Mouse (Mus musculus): ENCODE results near the gene Tmem143. TPM values are rescaled to one million over a fixed set of nuclear protein-coding genes. Genes with fewer than 3 reads are reported as not detected.
A peak's percentile ranks its signal among the peaks of the same experiment; 100 is the strongest.
"Not testable (repeated sequence)": the region's sequence is repeated elsewhere in the genome, so short reads cannot be mapped to it uniquely, and the experiment has no call there.

The Tmem143 gene
- 10 to 100 TPM; 53.2 to 62.5 TPM for total RNA-seq (2021)
- long read RNA-seq, experiment 1, partial matches to known transcripts: 0 of 13 reads
- long read RNA-seq, experiment 1, other reads (novel, unspliced or antisense): 7 of 13 reads
- long read RNA-seq, experiment 2, transcript Tmem143-203 (7 exons, 2,466 nt): major isoform, 8 of 21 reads
- long read RNA-seq, experiment 2, transcript Tmem143-201 (8 exons, 2,297 nt): minor isoform, 6 of 21 reads
- long read RNA-seq, experiment 2, partial matches to known transcripts: 1 of 21 reads
- long read RNA-seq, experiment 2, other reads (novel, unspliced or antisense): 6 of 21 reads

GRCm38 (mm10) chr7:45896517-45897257, at the start of gene Tmem143, which contains the start of gene Syngr4:
Gene Tmem143 (plus strand): TSS chr7:45896941.
Gene Syngr4 (minus strand): TSS chr7:45896714.
- DNase-seq: peak; percentile 98

- no peak for DNase-seq
Measured at GRCm38 (mm10) chr7:45848447-45849027, 48.2 kb upstream of the Tmem143 start.

- no peak for DNase-seq
Measured at GRCm38 (mm10) chr7:45850661-45851060, 46.1 kb upstream of the Tmem143 start.

GRCm38 (mm10) chr7:45853089-45853488, 43.7 kb upstream of the Tmem143 start:
- no peak for DNase-seq

- peak; percentile 5 for DNase-seq
Measured at GRCm38 (mm10) chr7:45856950-45857901, 39.5 kb upstream of the Tmem143 start.

GRCm38 (mm10) chr7:45859008-45859407, 37.7 kb upstream of the Tmem143 start:
- DNase-seq: no peak

GRCm38 (mm10) chr7:45862804-45863203, 33.9 kb upstream of the Tmem143 start:
- no peak for DNase-seq

- no peak for DNase-seq
Measured at GRCm38 (mm10) chr7:45864435-45864834, 32.3 kb upstream of the Tmem143 start.

GRCm38 (mm10) chr7:45865925-45866910, 30.5 kb upstream of the Tmem143 start:
- peak; percentile 91 for DNase-seq

GRCm38 (mm10) chr7:45867871-45868270, 28.9 kb upstream of the Tmem143 start:
- DNase-seq: no peak

GRCm38 (mm10) chr7:45869107-45869670, 27.6 kb upstream of the Tmem143 start:
- no peak for DNase-seq

- DNase-seq: no peak
Measured at GRCm38 (mm10) chr7:45869787-45870186, 27.0 kb upstream of the Tmem143 start.

GRCm38 (mm10) chr7:45870282-45871058, 26.3 kb upstream of the Tmem143 start:
- DNase-seq: no peak

- peak; percentile 83 for DNase-seq
Measured at GRCm38 (mm10) chr7:45872624-45873023, 24.1 kb upstream of the Tmem143 start, which contains the start of gene Kdelr1. Gene Kdelr1 (plus strand): TSS chr7:45872772.

GRCm38 (mm10) chr7:45873061-45873947, 23.4 kb upstream of the Tmem143 start:
- DNase-seq: peak; percentile 55

- no peak for DNase-seq
Measured at GRCm38 (mm10) chr7:45876895-45877294, 19.8 kb upstream of the Tmem143 start.

- DNase-seq: not testable (repeated sequence)
Measured at GRCm38 (mm10) chr7:45878278-45878677, 18.5 kb upstream of the Tmem143 start, which contains the start of gene Grin2d. Gene Grin2d (minus strand): TSS chr7:45878378.

GRCm38 (mm10) chr7:45880531-45880930, 16.2 kb upstream of the Tmem143 start:
- DNase-seq: no peak

All from gastrocnemius, postnatal 25 days (tissue).